Mouse (Mus musculus) testis, adult 2 months (tissue): ENCODE data around the gene Timm50. TPM values are rescaled to one million over a fixed set of nuclear protein-coding genes. Genes with fewer than 3 reads are reported as not detected.
A peak's percentile ranks its signal among the peaks of the same experiment; 100 is the strongest.

Source experiments
- H3K27ac ChIP-seq: fragments of 200-500 bp; 2 replicates; pipeline ENCODE4 v1.5.1; 2012; ENCODE audit warnings: low read depth, low read length; ENCODE audit not compliant: control insufficient read depth, insufficient read depth
- H3K27me3 ChIP-seq: fragments of 200-500 bp; 2 replicates; pipeline ENCODE4 v1.6.1; 2012; ENCODE audit warnings: mild to moderate bottlenecking, low read length, moderate library complexity; ENCODE audit not compliant: control insufficient read depth, insufficient read depth
- H3K36me3 ChIP-seq: fragments of 200-500 bp; 2 replicates; pipeline ENCODE4 v1.6.1; 2012; ENCODE audit warnings: mild to moderate bottlenecking, low read length; ENCODE audit not compliant: control insufficient read depth, insufficient read depth
- H3K4me1 ChIP-seq: fragments of 200-500 bp; 2 replicates; pipeline ENCODE4 v1.6.1; 2012; ENCODE audit warnings: low read length; ENCODE audit not compliant: control insufficient read depth, insufficient read depth
- H3K4me3 ChIP-seq: fragments of 200-500 bp; 2 replicates; pipeline ENCODE4 v1.5.1; 2012; ENCODE audit warnings: low read depth, mild to moderate bottlenecking, low read length, moderate library complexity, mixed read lengths; ENCODE audit not compliant: control insufficient read depth
- CTCF ChIP-seq: fragments of 200-500 bp; IDR thresholded peaks from 2 replicates; pipeline ENCODE4 v1.5.1; 2012; ENCODE audit warnings: low read depth, mild to moderate bottlenecking, inconsistent platforms, low read length, moderate library complexity; ENCODE audit not compliant: control insufficient read depth, insufficient read depth, insufficient replicate concordance
- POLR2A ChIP-seq: fragments of 200-500 bp; IDR thresholded peaks from 2 replicates; pipeline ENCODE4 v1.6.1; 2012; ENCODE audit warnings: low read depth, mild to moderate bottlenecking, inconsistent platforms, low read length, moderate library complexity; ENCODE audit not compliant: control insufficient read depth
- polyA plus RNA-seq: library from polyadenylated mRNA; depleted of rRNA; stranded (reverse); fragments of >200 nt; gene quantifications from 2 replicates; pipeline ENCODE4 v1.2.3, GENCODE M21; 2012

Timm50 gene
- polyA plus RNA-seq, 1 experiment, result 27.6 TPM

- TF ChIP-seq CTCF (no peak), POLR2A (no peak)
- no peaks in the 10 kb centered on the region for H3K27me3 ChIP-seq
- H3K4me3 ChIP-seq, result no peak overlapping the region
- H3K36me3 ChIP-seq, result no peaks in the 10 kb centered on the region
- no peak overlapping the region for H3K27ac ChIP-seq
- peaks cover 15% of the 10 kb centered on the region for H3K4me1 ChIP-seq
Measured at GRCm38 (mm10) chr7:28341381-28341780, 29.5 kb upstream of the Timm50 start.

- H3K27ac ChIP-seq, result peak overlapping the region; percentile 95
- H3K27me3 ChIP-seq, result no peaks in the 10 kb centered on the region
- H3K36me3 ChIP-seq, result no peaks in the 10 kb centered on the region; the same call in 1 of the 2 replicates
- peaks cover 15% of the 10 kb centered on the region for H3K4me1 ChIP-seq
- H3K4me3 ChIP-seq, result peak overlapping the region; percentile 100
- peak; percentile 4; the same call in 1 of the 2 replicates for TF ChIP-seq CTCF
- TF ChIP-seq POLR2A, result no peak
Measured at GRCm38 (mm10) chr7:28339213-28339917, 27.5 kb upstream of the Timm50 start.

GRCm38 (mm10) chr7:28338108-28338998 is 26.5 kb upstream of the Timm50 start, which contains the start of gene Supt5:
Gene Supt5, minus strand, starts transcription at chr7:28338746.
- H3K36me3 ChIP-seq, result no peaks in the 10 kb centered on the region; the same call in 1 of the 2 replicates

GRCm38 (mm10) chr7:28335471-28335870 is 23.6 kb upstream of the Timm50 start:
- TF ChIP-seq POLR2A (no peak), CTCF (no peak)
- no peak overlapping the region for H3K4me3 ChIP-seq
- peaks cover under 1% of the 10 kb centered on the region; the same call in 1 of the 2 replicates for H3K36me3 ChIP-seq
- H3K27ac ChIP-seq, result no peak overlapping the region
- peaks cover 6% of the 10 kb centered on the region for H3K4me1 ChIP-seq
- no peaks in the 10 kb centered on the region for H3K27me3 ChIP-seq

More at GRCm38 (mm10) chr7:28338108-28338998, 26.5 kb upstream of the Timm50 start, which contains the start of gene Supt5:
- Histone ChIP-seq H3K4me1 (peaks cover 15% of the 10 kb centered on the region), H3K4me3 (peak within 1 kb of the TSS; percentile 100), H3K27me3 (no peaks in the 10 kb centered on the region), H3K27ac (peak within 1 kb of the TSS; percentile 96)
- TF ChIP-seq CTCF, result no peak
- TF ChIP-seq POLR2A, result peak; percentile 97

- Histone ChIP-seq H3K36me3 (peaks cover 3% of the 10 kb centered on the region), H3K4me3 (no peak overlapping the region)
- TF ChIP-seq POLR2A (no peak), CTCF (no peak)
Measured at GRCm38 (mm10) chr7:28334534-28334933, 22.7 kb upstream of the Timm50 start.

GRCm38 (mm10) chr7:28328260-28328659 is 16.4 kb upstream of the Timm50 start:
- Histone ChIP-seq H3K27me3 (no peaks in the 10 kb centered on the region), H3K4me1 (no peaks in the 10 kb centered on the region), H3K4me3 (no peak overlapping the region), H3K27ac (no peak overlapping the region), H3K36me3 (peaks cover 8% of the 10 kb centered on the region)
- no peak for TF ChIP-seq CTCF
- no peak for TF ChIP-seq POLR2A

More at GRCm38 (mm10) chr7:28334534-28334933, 22.7 kb upstream of the Timm50 start:
- H3K4me1 ChIP-seq, result peaks cover 1% of the 10 kb centered on the region
- H3K27me3 ChIP-seq, result no peaks in the 10 kb centered on the region
- H3K27ac ChIP-seq, result no peak overlapping the region

- H3K27ac ChIP-seq, result no peak overlapping the region
- no peaks in the 10 kb centered on the region for H3K27me3 ChIP-seq
- no peak for TF ChIP-seq POLR2A
- no peak for TF ChIP-seq CTCF
- no peaks in the 10 kb centered on the region for H3K4me1 ChIP-seq
- no peak overlapping the region for H3K4me3 ChIP-seq
- peaks cover 8% of the 10 kb centered on the region for H3K36me3 ChIP-seq
Measured at GRCm38 (mm10) chr7:28326457-28326856, 14.6 kb upstream of the Timm50 start.
